Comparison of ENCODE assay signal across 16 mouse cellular contexts in genomic region chr8:48579144-48579543, GRCm38 (mm10).
DNase-seq lines count a peak whose midpoint lies in the region; ATAC-seq lines count a peak whose summit lies in the region.
"Had no signal": no experiment of that assay in that cellular context is flagged by ENCODE, and none has a peak within 500 bp of the region (broad histone marks: within the 10 kb centered on the region; RNA-seq: fewer than 3 reads in every experiment).

No protein-coding gene starts in this region.

- DNase-seq in heart, postnatal 4 days, result no peak
- no peak for DNase-seq in kidney, postnatal 25 days
- peak; percentile 40 for DNase-seq in midbrain, embryonic 14.5 days
- DNase-seq in retina, embryonic 14.5 days (ENCODE audit: low spot score), result peak; percentile 38
- DNase-seq in adrenal gland, adult 18-20 months (ENCODE audit: low spot score in 2 of 2), result no peak
- DNase-seq: cerebellum, adult 9-10 months; heart, adult 11 months; kidney, adult 11 months; layer of hippocampus, postnatal 36 days; lung, postnatal 14 days; right cerebral cortex, postnatal 4 days had no signal

- H3K36me3 ChIP-seq in heart, embryonic 11.5 days (ENCODE audit: control insufficient read depth, insufficient read depth, low read length), result no peaks in the 10 kb centered on the region
- no peaks in the 10 kb centered on the region for H3K36me3 ChIP-seq in kidney, embryonic 14.5 days (ENCODE audit: control insufficient read depth, insufficient read depth, low read length)
- no peaks in the 10 kb centered on the region for H3K36me3 ChIP-seq in midbrain, embryonic 14.5 days (ENCODE audit: control insufficient read depth, insufficient read depth, low read length)
- no peaks in the 10 kb centered on the region for H3K36me3 ChIP-seq in midbrain, embryonic 16.5 days (ENCODE audit: control insufficient read depth, insufficient read depth, low read length)
- H3K36me3 ChIP-seq: hindbrain, embryonic 12.5 days; limb, embryonic 15.5 days had no signal

- H3K4me1 ChIP-seq in heart, embryonic 11.5 days (ENCODE audit: control insufficient read depth, insufficient read depth, low read length), result 0 out of 2 replicates have a peak, but pooled peaks cover 6% of the 10 kb centered on the region
- H3K4me1 ChIP-seq in kidney, embryonic 14.5 days (ENCODE audit: control insufficient read depth, insufficient read depth, low read length), result peaks cover 9% of the 10 kb centered on the region
- H3K4me1 ChIP-seq in midbrain, embryonic 14.5 days (ENCODE audit: control insufficient read depth, insufficient read depth, low read length), result peaks cover 11% of the 10 kb centered on the region
- H3K4me1 ChIP-seq in midbrain, embryonic 16.5 days (ENCODE audit: control insufficient read depth, insufficient read depth, low read length), result peaks cover 7% of the 10 kb centered on the region; the same call in 1 of the 2 replicates
- H3K4me1 ChIP-seq: limb, embryonic 15.5 days had no signal

- no peak for ATAC-seq in heart, embryonic 11.5 days (replicated peaks; ENCODE audit: insufficient number of reproducible peaks, low FRiP score, low TSS enrichment)
- no peak for ATAC-seq in kidney, embryonic 14.5 days (ENCODE audit: low FRiP score, low TSS enrichment)
- no peak for ATAC-seq in midbrain, embryonic 14.5 days (ENCODE audit: low FRiP score, low TSS enrichment)
- no peak for ATAC-seq in midbrain, embryonic 16.5 days

- peak overlapping the region; percentile 42 for H3K4me2 ChIP-seq in heart, embryonic 11.5 days
- peak overlapping the region; percentile 21 for H3K4me2 ChIP-seq in kidney, embryonic 14.5 days (replicated peaks; ENCODE audit: low read depth, low read length)
- H3K4me2 ChIP-seq in midbrain, embryonic 14.5 days (ENCODE audit: low read length), result no peak overlapping the region
- no peak overlapping the region for H3K4me2 ChIP-seq in midbrain, embryonic 16.5 days (ENCODE audit: low read length)
- H3K4me2 ChIP-seq: hindbrain, embryonic 12.5 days; limb, embryonic 15.5 days had no signal

- no peak overlapping the region for H3K4me3 ChIP-seq in heart, embryonic 11.5 days (ENCODE audit: low read depth, low read length)
- H3K4me3 ChIP-seq in kidney, embryonic 14.5 days (ENCODE audit: low read length), result no peak overlapping the region
- H3K4me3 ChIP-seq in midbrain, embryonic 14.5 days (replicated peaks; ENCODE audit: low read depth, low read length), result no peak overlapping the region
- no peak overlapping the region for H3K4me3 ChIP-seq in midbrain, embryonic 16.5 days (ENCODE audit: low read depth, low read length)
- H3K4me3 ChIP-seq: hindbrain, embryonic 12.5 days; limb, embryonic 15.5 days had no signal

- H3K27ac ChIP-seq in heart, embryonic 11.5 days (ENCODE audit: low read depth, low read length), result no peak overlapping the region
- H3K27ac ChIP-seq in kidney, embryonic 14.5 days (ENCODE audit: low read depth, low read length), result no peak overlapping the region
- H3K27ac ChIP-seq in midbrain, embryonic 14.5 days (replicated peaks; ENCODE audit: low read depth, low read length), result no peak overlapping the region
- H3K27ac ChIP-seq in midbrain, embryonic 16.5 days (ENCODE audit: low read length), result no peak overlapping the region
- H3K27ac ChIP-seq: hindbrain, embryonic 12.5 days; limb, embryonic 15.5 days had no signal

- WGBS in heart, embryonic 11.5 days (ENCODE audit: insufficient replicate concordance), result 9% methylated on average over 8 of the region's 8 CpGs
- 9% methylated on average over 8 of the region's 8 CpGs for WGBS in kidney, embryonic 14.5 days
- WGBS in midbrain, embryonic 14.5 days, result 11% methylated on average over 8 of the region's 8 CpGs
- WGBS in midbrain, embryonic 16.5 days, result 9% methylated on average over 8 of the region's 8 CpGs

- H3K9ac ChIP-seq in heart, embryonic 11.5 days (ENCODE audit: low read depth, low read length), result no peak overlapping the region
- H3K9ac ChIP-seq in kidney, embryonic 14.5 days (ENCODE audit: low read depth, low read length), result no peak overlapping the region
- H3K9ac ChIP-seq in midbrain, embryonic 14.5 days (replicated peaks; ENCODE audit: low read length), result no peak overlapping the region
- no peak overlapping the region for H3K9ac ChIP-seq in midbrain, embryonic 16.5 days (ENCODE audit: low read depth, low read length)
- H3K9ac ChIP-seq: hindbrain, embryonic 12.5 days; limb, embryonic 15.5 days had no signal

- no peaks in the 10 kb centered on the region for H3K9me3 ChIP-seq in heart, embryonic 11.5 days (replicated peaks; ENCODE audit: control insufficient read depth, low read length)
- H3K9me3 ChIP-seq in kidney, embryonic 14.5 days (ENCODE audit: control insufficient read depth, low read length), result no peaks in the 10 kb centered on the region
- H3K9me3 ChIP-seq in midbrain, embryonic 14.5 days (ENCODE audit: control insufficient read depth, low read length), result no peaks in the 10 kb centered on the region
- no peaks in the 10 kb centered on the region for H3K9me3 ChIP-seq in midbrain, embryonic 16.5 days (replicated peaks; ENCODE audit: control insufficient read depth, low read length, poor library complexity, severe bottlenecking)
- H3K9me3 ChIP-seq: hindbrain, embryonic 12.5 days; limb, embryonic 15.5 days had no signal

- H3K27me3 ChIP-seq in heart, embryonic 11.5 days (ENCODE audit: control insufficient read depth, insufficient read depth, low read length), result no peaks in the 10 kb centered on the region
- H3K27me3 ChIP-seq in kidney, embryonic 14.5 days (ENCODE audit: control insufficient read depth, insufficient read depth, low read length), result no peaks in the 10 kb centered on the region
- H3K27me3 ChIP-seq in midbrain, embryonic 14.5 days (ENCODE audit: control insufficient read depth, insufficient read depth, low read length), result no peaks in the 10 kb centered on the region
- no peaks in the 10 kb centered on the region for H3K27me3 ChIP-seq in midbrain, embryonic 16.5 days (ENCODE audit: control insufficient read depth, insufficient read depth, low read depth, low read length)
- H3K27me3 ChIP-seq: hindbrain, embryonic 12.5 days; limb, embryonic 15.5 days had no signal

Comparison
In these comparisons a context has a peak if more than half of its experiments do, and no peak if none do; other contexts are left out.
1. H3K4me2 ChIP-seq: peak in heart, embryonic 11.5 days (single experiment) and kidney, embryonic 14.5 days (single experiment); none in midbrain, embryonic 14.5 days (single experiment) and midbrain, embryonic 16.5 days (single experiment).
2. DNase-seq: peak in midbrain, embryonic 14.5 days (single experiment) and retina, embryonic 14.5 days (single experiment); none in heart, postnatal 4 days (single experiment), kidney, postnatal 25 days (0 of 2) and adrenal gland, adult 18-20 months (0 of 2).